Mouse (Mus musculus): ENCODE measurements around the gene Wasf2. TPM values are rescaled to one million over a fixed set of nuclear protein-coding genes. Genes with fewer than 3 reads are reported as not detected.

The Wasf2 gene
- 60.3 and 64.8 TPM in 2 replicates for polyA plus RNA-seq (2012; rRNA removed)

GRCm38 (mm10) chr4:133129931-133130889, at the start of gene Wasf2:
Wasf2 (plus strand) TSS chr4:133130505.

GRCm38 (mm10) chr4:133211751-133212561, 81.7 kb downstream of the Wasf2 start, which contains the start of the genes Cd164l2 and Gpr3:
Cd164l2 (plus strand) TSS chr4:133212131.
Gpr3 (minus strand) TSS chr4:133212536.

GRCm38 (mm10) chr4:133240490-133240921, 110.2 kb downstream of the Wasf2 start, which contains the start of gene Map3k6:
Map3k6 (plus strand) TSS chr4:133240818.

Other genes with a start within 250 kb of the Wasf2 start
- 13.7 and 14.3 TPM in 2 replicates for gene Stx12, start 246.0 kb upstream of the Wasf2 start, polyA plus RNA-seq (2012; rRNA removed)
- 8.7 and 11.4 TPM in 2 replicates for gene Fam76a, start 207.9 kb upstream of the Wasf2 start, polyA plus RNA-seq (2012; rRNA removed)
- gene Fgr, start 156.4 kb upstream of the Wasf2 start, polyA plus RNA-seq (2012; rRNA removed) = 2.6 TPM in 2 replicates
- gene Ahdc1, start 119.2 kb upstream of the Wasf2 start, polyA plus RNA-seq (2012; rRNA removed) = 21.6 and 32.2 TPM in 2 replicates
- 1.4 and 2.0 TPM in 2 replicates for gene Cd164l2, start 81.6 kb downstream of the Wasf2 start, polyA plus RNA-seq (2012; rRNA removed)
- gene Gpr3, start 82.0 kb downstream of the Wasf2 start, polyA plus RNA-seq (2012; rRNA removed) = 0.27 and 0.49 TPM in 2 replicates
- 11.8 and 12.6 TPM in 2 replicates for gene Map3k6, start 110.3 kb downstream of the Wasf2 start, polyA plus RNA-seq (2012; rRNA removed)
- gene Sytl1, start 132.6 kb downstream of the Wasf2 start, polyA plus RNA-seq (2012; rRNA removed) = 92.2 and 115 TPM in 2 replicates
- 66.3 and 72.5 TPM in 2 replicates for gene Tmem222, start 147.3 kb downstream of the Wasf2 start, polyA plus RNA-seq (2012; rRNA removed)
- 71.1 and 77.4 TPM in 2 replicates for gene Wdtc1, start 223.0 kb downstream of the Wasf2 start, polyA plus RNA-seq (2012; rRNA removed)
- gene Slc9a1, start 239.2 kb downstream of the Wasf2 start, polyA plus RNA-seq (2012; rRNA removed) = 56.8 and 75.4 TPM in 2 replicates